Mouse (Mus musculus) liver, embryonic 11.5 days (tissue): ENCODE measurements around the gene Tjp3. TPM values are rescaled to one million over a fixed set of nuclear protein-coding genes. Genes with fewer than 3 reads are reported as not detected.

Source experiments
- ATAC-seq: fragments of 200-750 bp; cut with Nextera tagmentation; replicated peaks from 2 replicates; pipeline ENCODE4 v1.8.0; 2017; ENCODE audit warnings: moderate number of reproducible peaks, mild to moderate bottlenecking, moderate TSS enrichment, moderate library complexity; ENCODE audit not compliant: low FRiP score
- DNase-seq: peaks from one replicate; pipeline ENCODE4 v3.0.0-alpha.2; 2017; ENCODE audit warnings: low spot score
- H3K27ac ChIP-seq: fragments of 300-500 bp; sonication (generic); 2 replicates; pipeline ENCODE4 v1.5.1; 2014; ENCODE audit warnings: mild to moderate bottlenecking, low read depth, low read length, control low read depth
- H3K27me3 ChIP-seq: fragments of 300-500 bp; sonication (generic); replicated peaks from 2 replicates; pipeline ENCODE4 v1.6.1; 2014; ENCODE audit warnings: low read length, mixed read lengths; ENCODE audit not compliant: control insufficient read depth, insufficient read depth
- H3K36me3 ChIP-seq: fragments of 300-500 bp; sonication (generic); 2 replicates; pipeline ENCODE4 v1.6.1; 2014; ENCODE audit warnings: mild to moderate bottlenecking, low read length, moderate library complexity, mixed read lengths; ENCODE audit not compliant: control insufficient read depth, insufficient read depth
- H3K4me1 ChIP-seq: fragments of 300-500 bp; sonication (generic); replicated peaks from 2 replicates; pipeline ENCODE4 v1.6.1; 2014; ENCODE audit warnings: low read length, mixed read lengths; ENCODE audit not compliant: control insufficient read depth, insufficient read depth
- H3K4me2 ChIP-seq: fragments of 300-500 bp; sonication (generic); 2 replicates; pipeline ENCODE4 v1.6.1; 2014; ENCODE audit warnings: mild to moderate bottlenecking, control low read depth, moderate library complexity
- H3K4me3 ChIP-seq: fragments of 300-500 bp; sonication (generic); 2 replicates; pipeline ENCODE4 v1.5.1; 2014; ENCODE audit warnings: low read depth, low read length, control low read depth
- H3K9ac ChIP-seq: fragments of 300-500 bp; sonication (generic); 2 replicates; pipeline ENCODE4 v1.6.1; 2014; ENCODE audit warnings: low read depth, low read length, control low read depth
- H3K9me3 ChIP-seq: fragments of 300-500 bp; sonication (generic); 2 replicates; pipeline ENCODE4 v1.6.1; 2016; ENCODE audit warnings: low read length, inconsistent platforms, mixed read lengths; ENCODE audit not compliant: control insufficient read depth
- WGBS: fragments of 180-500 bp; shearing (Covaris S2); extraction: QIAGEN DNeasy Blood & Tissue Kit; methylation state at CpG from one replicate; pipeline ENCODE4 v1.1.7; 2014; 5-methylcytosine and 5-hydroxymethylcytosine counted together
- polyA plus RNA-seq: library from polyadenylated mRNA; unstranded; fragments of >200 nt; fragmentation: Nextera tagmentation; extraction: Ambion mirVana; gene quantifications from 2 replicates; pipeline ENCODE4 v1.2.1, GENCODE M21; 2014

Gene Tjp3
- polyA plus RNA-seq, 1 experiment from 2014 or later: 1.8 TPM

DNA sequence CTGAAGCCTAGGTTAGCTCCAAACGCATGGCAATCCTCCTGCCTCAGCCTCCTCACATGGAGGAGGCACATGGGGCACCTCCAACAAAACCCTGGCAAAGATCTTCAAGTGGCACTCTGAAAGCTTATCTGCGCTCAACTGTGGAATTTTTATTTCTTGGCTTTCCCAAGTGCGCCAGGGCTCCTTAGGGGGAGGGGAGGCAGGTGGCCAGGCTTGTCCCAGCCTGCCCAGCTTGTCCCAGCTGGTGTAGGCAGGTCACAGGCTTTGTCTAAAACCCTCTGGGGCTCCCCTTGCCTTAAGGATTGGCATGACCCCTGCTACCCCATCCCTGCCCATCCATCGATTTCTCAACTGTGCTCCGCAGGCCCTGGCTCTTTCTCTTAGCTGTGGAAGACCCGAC, 7.2 kb downstream of the Tjp3 start:
- peaks cover 57% of the 10 kb centered on the region for H3K27me3 ChIP-seq

DNA sequence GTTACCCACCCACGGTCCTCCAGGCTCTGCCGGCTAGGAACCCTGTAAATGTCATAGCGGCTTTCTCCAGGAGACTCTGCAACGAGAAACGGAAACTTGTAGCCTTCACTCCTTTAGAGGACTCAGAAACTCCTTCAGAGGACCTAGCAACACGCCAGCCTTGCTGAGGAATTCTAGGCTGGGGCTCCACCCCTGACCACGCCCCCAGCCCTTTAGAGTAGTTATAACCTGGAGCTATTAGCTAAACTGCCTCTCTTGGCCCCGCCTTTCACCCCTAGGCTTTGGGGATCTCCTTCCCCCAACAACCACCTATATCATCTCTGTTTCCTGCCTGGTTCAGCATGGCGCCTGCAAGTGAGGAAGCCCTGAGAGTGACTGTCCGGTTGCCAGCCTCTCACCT, 11.9 kb downstream of the Tjp3 start:
- H3K36me3 ChIP-seq: no peaks in the 10 kb centered on the region
- no peak overlapping the region for H3K4me2 ChIP-seq
- H3K4me1 ChIP-seq: no peaks in the 10 kb centered on the region; the same call in 1 of the 2 replicates
- no peak overlapping the region for H3K9ac ChIP-seq
- peaks cover 55% of the 10 kb centered on the region for H3K27me3 ChIP-seq
- DNase-seq (no peak), ATAC-seq (no peak)
- no peak overlapping the region for H3K4me3 ChIP-seq
- 26% methylated on average over 10 of the region's 10 CpGs for WGBS
- H3K9me3 ChIP-seq: no peaks in the 10 kb centered on the region
- no peak overlapping the region for H3K27ac ChIP-seq

More for the DNA sequence above, 7.2 kb downstream of the Tjp3 start:
- DNase-seq: no peak
- no peak overlapping the region for H3K4me3 ChIP-seq
- no peaks in the 10 kb centered on the region for H3K36me3 ChIP-seq
- H3K27ac ChIP-seq: no peak overlapping the region
- no peak for ATAC-seq
- H3K4me1 ChIP-seq: peaks cover 15% of the 10 kb centered on the region
- H3K9me3 ChIP-seq: no peaks in the 10 kb centered on the region
- no peak overlapping the region for H3K4me2 ChIP-seq
- 43% methylated on average over 6 of the region's 6 CpGs for WGBS
- H3K9ac ChIP-seq: no peak overlapping the region

DNA sequence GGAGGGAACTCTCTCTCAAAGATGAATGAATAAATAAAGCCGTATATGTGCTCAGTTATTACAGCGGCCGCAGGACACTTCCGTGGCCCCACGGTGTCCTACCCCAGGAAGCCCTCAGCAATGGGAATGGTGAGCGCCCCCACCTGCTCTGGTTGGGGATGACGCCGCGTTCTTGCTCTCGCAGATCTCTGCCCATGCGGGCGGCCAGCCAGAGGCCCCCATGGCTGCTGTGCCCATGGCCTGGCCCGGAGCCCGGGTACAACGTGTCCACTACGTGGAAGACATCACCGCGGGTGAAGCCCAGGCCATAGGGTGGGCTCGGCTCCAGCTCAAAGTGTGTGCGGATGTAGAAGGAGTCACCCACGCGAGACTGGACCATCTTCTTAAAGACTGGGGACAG, 13.7 kb downstream of the Tjp3 start:
- Histone ChIP-seq H3K9me3 (no peaks in the 10 kb centered on the region), H3K27ac (no peak overlapping the region), H3K4me3 (no peak overlapping the region), H3K4me2 (no peak overlapping the region), H3K27me3 (peaks cover 37% of the 10 kb centered on the region), H3K36me3 (peaks cover 2% of the 10 kb centered on the region; the same call in 1 of the 2 replicates), H3K4me1 (no peaks in the 10 kb centered on the region; the same call in 1 of the 2 replicates), H3K9ac (no peak overlapping the region)
- 63% methylated on average over 22 of the region's 22 CpGs for WGBS
- DNase-seq (no peak), ATAC-seq (no peak)

DNA sequence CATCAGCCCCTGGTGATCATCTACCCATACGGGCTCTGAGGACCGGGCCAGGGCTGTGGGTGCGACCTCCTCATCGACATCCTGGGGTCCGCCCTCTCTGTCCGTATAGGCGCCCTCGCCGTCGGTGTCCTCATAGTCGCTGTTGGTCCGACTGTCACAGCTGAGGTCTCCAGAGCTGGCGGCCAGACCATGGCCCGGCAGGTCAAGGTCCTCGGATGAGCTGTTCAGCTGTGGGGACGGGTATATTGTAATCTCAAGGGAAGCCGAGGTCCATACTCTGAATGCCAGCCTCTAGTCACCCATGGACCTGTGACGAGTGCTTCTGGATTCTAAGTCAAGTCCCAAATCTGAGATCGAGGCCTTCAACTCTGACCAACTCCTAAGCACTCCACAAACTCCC, 17.5 kb downstream of the Tjp3 start:
- 91% methylated on average over 19 of the region's 19 CpGs for WGBS
- no peaks in the 10 kb centered on the region for H3K9me3 ChIP-seq
- no peak overlapping the region for H3K4me2 ChIP-seq
- DNase-seq (no peak), ATAC-seq (no peak)
- H3K36me3 ChIP-seq: peaks cover 26% of the 10 kb centered on the region
- H3K27me3 ChIP-seq: peaks cover 4% of the 10 kb centered on the region; the same call in 1 of the 2 replicates
- no peak overlapping the region for H3K27ac ChIP-seq
- H3K4me3 ChIP-seq: no peak overlapping the region
- no peak overlapping the region for H3K9ac ChIP-seq
- peaks cover 2% of the 10 kb centered on the region; the same call in 1 of the 2 replicates for H3K4me1 ChIP-seq

DNA sequence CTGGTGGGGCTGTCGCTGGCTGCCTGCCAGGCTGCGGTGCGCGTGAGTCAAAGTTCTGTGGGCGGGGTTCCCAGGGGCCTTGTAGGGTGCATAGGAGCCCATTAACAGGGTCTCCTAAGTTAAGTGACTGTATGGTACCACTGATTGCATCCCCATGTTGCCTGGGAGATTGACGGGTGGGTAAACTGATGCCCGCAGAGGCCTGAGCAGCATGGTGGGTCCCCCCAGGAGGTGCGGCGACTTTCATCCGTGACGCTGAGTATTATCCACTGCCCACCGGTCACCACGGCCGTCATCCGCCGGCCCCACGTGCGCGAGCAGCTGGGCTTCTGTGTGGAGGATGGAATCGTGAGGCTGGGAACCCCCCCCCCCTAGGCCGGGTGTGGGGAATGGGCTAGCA, 19.0 kb downstream of the Tjp3 start:
- Histone ChIP-seq H3K27ac (no peak overlapping the region), H3K27me3 (no peaks in the 10 kb centered on the region), H3K4me3 (no peak overlapping the region), H3K9me3 (no peaks in the 10 kb centered on the region), H3K9ac (no peak overlapping the region), H3K4me2 (no peak overlapping the region), H3K36me3 (peaks cover 26% of the 10 kb centered on the region), H3K4me1 (peaks cover 5% of the 10 kb centered on the region; the same call in 1 of the 2 replicates)
- ATAC-seq: no peak
- DNase-seq: no peak
- 92% methylated on average over 21 of the region's 21 CpGs for WGBS

DNA sequence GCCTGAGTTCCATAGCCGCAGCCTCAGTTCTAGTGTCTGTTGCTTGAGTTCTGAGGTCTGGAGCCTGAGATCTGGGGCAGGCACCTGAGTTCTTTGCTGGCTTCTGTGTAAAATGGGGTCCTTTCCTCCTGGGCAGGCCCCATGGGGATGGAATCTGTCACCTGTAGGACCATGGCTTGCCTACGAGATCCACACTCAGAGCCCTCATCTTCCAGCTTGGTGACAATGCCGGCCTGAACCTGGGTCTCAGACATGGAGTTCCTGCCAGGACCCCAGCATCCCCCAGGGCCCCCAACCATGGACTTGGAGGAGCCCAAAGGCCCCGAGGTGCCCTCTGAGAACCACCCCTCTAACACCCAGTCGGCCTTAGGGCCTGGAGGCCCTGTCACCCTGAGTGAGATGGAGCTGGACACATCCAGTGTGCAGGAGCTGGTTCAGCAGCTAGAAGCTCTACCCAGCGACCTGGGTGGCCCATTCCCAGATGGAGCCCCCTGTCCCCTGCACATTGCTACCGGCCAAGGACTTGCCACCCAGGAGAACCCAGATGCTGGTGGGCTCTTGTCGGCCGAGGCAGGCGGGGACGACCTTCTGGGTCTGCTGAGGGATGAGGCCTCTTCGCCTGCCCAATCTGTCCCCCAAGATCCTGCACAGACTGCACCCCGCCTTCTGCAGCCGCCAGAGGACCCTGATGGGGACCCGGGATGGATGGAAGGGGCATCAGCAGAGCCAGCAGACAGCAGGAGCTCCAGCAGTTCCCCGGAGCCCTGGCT, 22.6 kb downstream of the Tjp3 start:
- Histone ChIP-seq H3K36me3 (peaks cover 40% of the 10 kb centered on the region), H3K4me3 (peak overlapping the region; percentile 86), H3K27me3 (no peaks in the 10 kb centered on the region), H3K4me2 (peak overlapping the region; percentile 82), H3K9ac (peak overlapping the region; percentile 71), H3K4me1 (peaks cover 9% of the 10 kb centered on the region), H3K9me3 (no peaks in the 10 kb centered on the region), H3K27ac (0 out of 2 replicates have a peak overlapping the region, but pooled peaks have one; percentile 1)
- 79% methylated on average over 16 of the region's 16 CpGs for WGBS
- DNase-seq (no peak), ATAC-seq (no peak)

DNA sequence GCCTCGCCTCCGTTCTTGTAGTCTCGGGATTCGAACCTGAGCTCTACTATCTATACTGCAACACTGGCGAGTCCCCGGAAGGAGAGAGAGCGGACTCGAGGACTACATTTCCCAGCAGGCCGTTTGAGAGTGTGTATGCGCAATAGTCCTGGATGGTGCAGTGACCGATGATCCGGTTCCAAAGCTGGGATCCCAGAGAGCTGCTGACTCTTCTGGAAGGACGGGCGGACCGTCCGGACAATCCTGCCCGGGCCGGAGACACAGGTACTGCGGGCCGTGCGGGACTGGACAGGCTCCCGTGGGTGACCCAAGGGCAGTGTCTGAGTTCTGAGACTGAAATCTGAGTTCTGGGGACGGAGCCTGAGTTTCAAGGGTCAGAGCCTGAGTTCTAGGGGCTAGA, 23.3 kb downstream of the Tjp3 start:
- Histone ChIP-seq H3K27me3 (no peaks in the 10 kb centered on the region), H3K36me3 (peaks cover 41% of the 10 kb centered on the region), H3K9me3 (no peaks in the 10 kb centered on the region), H3K27ac (0 out of 2 replicates have a peak overlapping the region, but pooled peaks have one; percentile 1), H3K9ac (peak overlapping the region; percentile 71), H3K4me2 (peak overlapping the region; percentile 82), H3K4me3 (peak overlapping the region; percentile 86), H3K4me1 (peaks cover 9% of the 10 kb centered on the region)
- WGBS: 3% methylated on average over 23 of the region's 23 CpGs
- DNase-seq (peak; percentile 77), ATAC-seq (peak; percentile 74)

DNA sequence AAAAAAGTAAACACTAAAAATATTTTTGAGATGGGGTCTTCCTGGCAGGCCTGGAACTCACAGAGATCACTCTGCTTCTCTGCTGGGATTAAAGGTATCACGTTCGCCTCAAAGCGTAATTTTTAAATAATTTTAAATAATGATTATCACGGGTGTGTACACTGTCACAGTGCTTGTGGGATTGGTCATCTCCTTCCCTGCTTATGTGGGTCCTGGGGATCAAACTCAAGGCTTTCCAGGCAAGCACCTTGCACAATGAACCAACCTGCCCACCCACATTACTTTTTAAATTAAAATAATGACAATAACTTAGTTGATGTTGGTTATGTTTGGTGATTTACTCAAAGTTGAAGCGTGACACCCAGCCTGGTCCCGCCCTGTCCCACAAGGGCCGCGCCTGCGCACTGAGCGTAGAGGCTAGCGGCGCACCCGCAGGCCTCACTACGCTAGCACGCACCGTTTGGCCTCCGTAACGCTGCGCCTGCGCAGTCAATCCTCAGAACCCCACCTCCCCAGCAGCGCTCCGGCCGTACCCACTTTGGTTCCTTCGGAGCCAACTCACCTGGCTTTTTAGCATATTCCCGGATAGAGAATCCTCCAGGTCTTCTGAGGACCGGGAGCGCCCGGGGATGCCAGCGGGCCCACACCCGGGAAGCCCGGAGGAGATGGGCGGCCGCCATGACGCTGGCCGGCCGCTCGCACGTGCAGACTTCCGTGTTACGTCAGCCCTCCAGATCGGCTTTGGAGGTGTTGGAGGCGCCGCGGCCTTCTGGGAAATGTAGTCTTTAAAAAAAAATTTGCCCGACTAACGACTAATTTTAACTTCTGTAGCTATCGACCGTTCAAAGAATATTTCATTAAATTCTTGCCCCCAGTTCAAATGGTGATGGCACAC, 24.9 kb downstream of the Tjp3 start, which contains the start of the genes Mrpl54 and Apba3:
Gene Mrpl54 (minus strand): TSS at position 724 of the 895 bp plus-strand sequence.
Gene Apba3 (plus strand): TSS at position 750 of the 895 bp plus-strand sequence.
- DNase-seq: peak; percentile 95

More for the DNA sequence above, 24.9 kb downstream of the Tjp3 start, which contains the start of the genes Mrpl54 and Apba3:
- under 1% methylated on average over 48 of the region's 48 CpGs for WGBS
- Histone ChIP-seq H3K4me2 (peak within 1 kb of the TSS; percentile 82), H3K9me3 (no peaks in the 10 kb centered on the region), H3K27me3 (no peaks in the 10 kb centered on the region), H3K4me1 (peaks cover 9% of the 10 kb centered on the region), H3K27ac (peak within 1 kb of the TSS; percentile 72), H3K4me3 (peak within 1 kb of the TSS; percentile 86), H3K36me3 (peaks cover 32% of the 10 kb centered on the region), H3K9ac (peak within 1 kb of the TSS; percentile 80)
- ATAC-seq: peak; percentile 92
